Mouse (Mus musculus) bone marrow, adult 2 months (tissue): ENCODE measurements at regions not wholly inside any gene's neighbourhood (a gene's known extent, or its start where the extent isn't known, plus 50 kb on each side); places are given as distances from the start of the nearest gene placed in this dataset.

Experiments used
- H3K27ac ChIP-seq: fragments of 200-500 bp; 2 replicates; pipeline ENCODE4 v1.5.1; 2012; ENCODE audit warnings: low read depth, mild to moderate bottlenecking, control low read depth, inconsistent platforms, low read length; ENCODE audit not compliant: control insufficient read depth, poor library complexity, insufficient read depth
- H3K4me1 ChIP-seq: fragments of 200-500 bp; 2 replicates; pipeline ENCODE4 v1.6.1; 2011; ENCODE audit warnings: low read length; ENCODE audit not compliant: control insufficient read depth, insufficient read depth
- H3K4me3 ChIP-seq: fragments of 200-500 bp; replicated peaks from 2 replicates; pipeline ENCODE3; 2011; ENCODE audit warnings: mild to moderate bottlenecking, low read depth, low read length, control low read depth; ENCODE audit not compliant: control insufficient read depth
- CTCF ChIP-seq: fragments of 200-500 bp; IDR thresholded peaks from 2 replicates; pipeline ENCODE4 v1.5.1; 2011; ENCODE audit warnings: low read length, control low read depth; ENCODE audit not compliant: control insufficient read depth, insufficient read depth
- POLR2A ChIP-seq: fragments of 200-500 bp; IDR thresholded peaks from 2 replicates; pipeline ENCODE4 v1.6.1; 2011; ENCODE audit warnings: low read depth, mild to moderate bottlenecking, control low read depth, low read length, borderline replicate concordance; ENCODE audit not compliant: control insufficient read depth
- WGBS: fragments of 180-500 bp; shearing (Covaris S2); methylation state at CpG from one replicate; pipeline ENCODE4 v1.1.7; 2018; 5-methylcytosine and 5-hydroxymethylcytosine counted together

GRCm38 (mm10) chr13:28720169-28720568, 233.3 kb downstream of the Sox4 start:
- 36% methylated on average over 11 of the region's 11 CpGs for WGBS
- Histone ChIP-seq H3K4me3 (no peak overlapping the region), H3K4me1 (peaks cover 2% of the 10 kb centered on the region; the same call in 1 of the 2 replicates), H3K27ac (no peak overlapping the region)
- TF ChIP-seq CTCF = no peak

- no peak overlapping the region for H3K27ac ChIP-seq
- no peak overlapping the region for H3K4me3 ChIP-seq
- TF ChIP-seq CTCF = no peak
- TF ChIP-seq POLR2A = no peak
- peaks cover 2% of the 10 kb centered on the region; the same call in 1 of the 2 replicates for H3K4me1 ChIP-seq
- 72% methylated on average over 5 of the region's 5 CpGs for WGBS
These were observed 234.6 kb downstream of the Sox4 start for GRCm38 (mm10) chr13:28718868-28719265.

GRCm38 (mm10) chr13:28718169-28718867, 235.2 kb downstream of the Sox4 start:
- H3K4me1 ChIP-seq = peaks cover 2% of the 10 kb centered on the region; the same call in 1 of the 2 replicates
- WGBS = 18% methylated on average over 11 of the region's 11 CpGs
- H3K4me3 ChIP-seq = no peak overlapping the region
- H3K27ac ChIP-seq = no peak overlapping the region
- no peak for TF ChIP-seq CTCF
- no peak for TF ChIP-seq POLR2A

- Histone ChIP-seq H3K4me3 (no peak overlapping the region), H3K27ac (no peak overlapping the region), H3K4me1 (peaks cover 2% of the 10 kb centered on the region; the same call in 1 of the 2 replicates)
- TF ChIP-seq CTCF (no peak), POLR2A (no peak)
- 87% methylated on average over 4 of the region's 4 CpGs for WGBS
These were observed 236.1 kb downstream of the Sox4 start for GRCm38 (mm10) chr13:28717404-28717803.

GRCm38 (mm10) chr13:28709966-28710365, 243.5 kb downstream of the Sox4 start:
- no peak overlapping the region for H3K27ac ChIP-seq
- TF ChIP-seq POLR2A (no peak), CTCF (no peak)
- H3K4me3 ChIP-seq = no peak overlapping the region
- no peaks in the 10 kb centered on the region for H3K4me1 ChIP-seq
- WGBS = 80% methylated on average over 7 of the region's 7 CpGs

- no peaks in the 10 kb centered on the region for H3K4me1 ChIP-seq
- no peak overlapping the region for H3K4me3 ChIP-seq
- WGBS = 9% methylated on average over 1 of the region's 1 CpGs
- TF ChIP-seq POLR2A = no peak
- TF ChIP-seq CTCF = no peak
- no peak overlapping the region for H3K27ac ChIP-seq
These were observed 252.2 kb downstream of the Sox4 start for GRCm38 (mm10) chr13:28701309-28701708.

GRCm38 (mm10) chr13:28700081-28700480, 253.4 kb downstream of the Sox4 start:
- WGBS = 75% methylated on average over 3 of the region's 3 CpGs
- H3K27ac ChIP-seq = no peak overlapping the region
- no peaks in the 10 kb centered on the region for H3K4me1 ChIP-seq
- TF ChIP-seq CTCF = no peak
- no peak for TF ChIP-seq POLR2A
- no peak overlapping the region for H3K4me3 ChIP-seq

- TF ChIP-seq POLR2A (no peak), CTCF (no peak)
- no peak overlapping the region for H3K27ac ChIP-seq
- 81% methylated on average over 4 of the region's 4 CpGs for WGBS
- no peak overlapping the region for H3K4me3 ChIP-seq
- H3K4me1 ChIP-seq = no peaks in the 10 kb centered on the region
These were observed 254.0 kb downstream of the Sox4 start for GRCm38 (mm10) chr13:28699490-28700032.
